Mouse (Mus musculus) frontal cortex, adult (tissue): ENCODE results near the gene Mst1.
A peak's percentile ranks its signal among the peaks of the same experiment; 100 is the strongest.

Experiments used
- ATAC-seq: cut with Nextera tagmentation; 2 replicates; pipeline ENCODE4 v1.9.2; 2017; ENCODE audit warnings: mild to moderate bottlenecking, moderate library complexity, mixed read lengths; ENCODE audit not compliant: low TSS enrichment

Gene Mst1

DNA sequence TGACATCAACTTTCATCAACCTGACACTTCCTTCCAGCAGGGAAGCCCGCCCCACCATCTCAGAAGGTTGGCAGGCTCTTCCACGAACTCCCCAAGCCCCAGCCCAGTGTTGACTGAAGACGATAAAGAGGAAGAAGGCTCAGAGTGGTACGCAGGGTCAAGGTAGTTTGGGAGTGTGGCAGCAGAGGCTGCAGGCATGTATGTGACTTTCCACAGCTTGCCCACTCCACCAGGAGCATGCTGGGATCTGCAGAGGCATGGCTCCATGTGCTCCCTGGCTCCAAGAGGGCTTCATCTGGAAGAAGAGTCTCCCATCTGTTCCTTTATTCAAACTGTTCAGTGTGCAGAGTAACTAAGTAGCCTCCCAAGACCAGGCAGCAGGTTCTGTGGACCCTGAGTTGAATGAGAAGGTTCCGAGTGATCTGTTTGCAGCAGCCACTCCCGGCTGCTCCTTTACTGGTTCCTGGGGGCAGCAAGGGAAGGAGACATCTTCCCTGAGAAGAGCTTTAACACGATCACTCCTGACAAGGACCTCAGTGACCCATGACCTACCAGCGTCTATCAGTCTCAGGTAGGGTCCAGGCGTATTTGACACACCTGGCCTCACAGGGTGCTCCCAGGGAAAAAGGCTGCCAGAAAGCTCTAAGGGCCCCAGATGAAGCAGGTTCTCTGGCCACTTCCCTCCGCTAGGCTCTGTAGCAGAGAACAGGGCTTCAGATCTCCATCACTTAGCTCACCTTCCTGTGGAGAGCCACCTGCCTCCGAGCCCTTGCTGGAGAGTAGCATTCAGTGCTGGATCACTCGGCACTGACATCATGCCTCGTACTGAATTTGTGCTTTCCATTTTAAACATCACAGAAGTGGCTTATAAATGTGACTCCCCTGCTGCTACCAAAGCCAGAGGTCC is 49.1 kb downstream of the Mst1 start:
- peak; percentile 21; the same call in 1 of the 2 replicates for ATAC-seq

DNA sequence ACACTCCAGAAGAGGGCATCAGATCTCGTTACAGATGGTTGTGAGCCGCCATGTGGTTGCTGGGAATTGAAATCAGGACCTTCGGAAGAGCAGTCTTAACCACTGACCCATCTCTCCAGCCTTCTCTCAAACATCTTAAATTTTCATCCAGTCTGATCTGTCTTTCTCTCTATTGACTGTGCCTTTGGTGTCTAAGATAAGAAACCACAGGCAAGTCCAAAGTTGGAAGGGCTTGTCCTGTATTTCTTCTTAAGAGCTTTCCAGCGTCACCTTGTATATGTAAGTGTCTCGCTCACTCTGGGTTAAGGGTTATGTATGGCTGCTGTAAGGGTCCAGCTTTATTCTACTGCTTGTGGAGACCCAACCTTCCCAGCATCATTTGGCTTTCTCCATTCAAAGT is 51.3 kb downstream of the Mst1 start:
- ATAC-seq, result no peak

DNA sequence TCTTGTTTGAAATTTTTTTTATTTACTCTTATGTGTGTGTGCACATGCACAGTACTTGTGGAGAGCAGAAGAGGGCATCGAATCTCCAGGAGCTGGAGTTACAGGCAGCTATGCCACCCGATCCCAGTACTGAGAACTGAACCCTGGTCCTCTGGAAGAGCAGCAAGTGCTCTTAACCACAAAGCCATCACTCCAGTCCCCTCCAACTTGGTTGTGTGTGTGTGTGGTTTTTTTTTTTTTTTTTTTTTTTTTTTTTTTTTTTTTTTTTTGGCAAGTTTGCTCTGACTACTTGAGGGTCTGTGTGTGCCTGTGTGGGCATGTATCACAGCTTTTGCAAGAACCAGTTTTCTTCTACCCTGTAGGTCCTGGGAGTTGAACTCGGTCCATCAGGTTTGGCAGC is 52.1 kb downstream of the Mst1 start:
- no peak for ATAC-seq

DNA sequence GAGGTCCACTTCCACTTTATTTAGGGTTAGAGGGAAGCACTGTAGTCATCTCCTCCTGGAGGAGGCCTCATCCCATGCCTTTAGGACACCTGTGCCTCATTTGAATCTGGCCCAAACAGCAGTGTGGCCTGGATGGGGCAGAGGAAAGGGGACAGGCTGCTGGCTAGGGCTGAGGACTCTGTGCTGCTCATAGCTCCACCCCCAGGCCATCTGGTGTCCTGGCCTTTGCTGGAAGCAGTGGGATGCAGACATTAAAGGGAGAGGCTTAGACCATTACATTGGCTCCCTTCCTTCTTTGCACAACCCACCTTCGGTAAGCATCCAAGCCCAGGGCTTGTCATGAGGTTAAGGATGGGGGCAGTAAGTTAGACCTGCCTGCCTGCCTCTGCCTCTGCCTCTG is 53.2 kb downstream of the Mst1 start:
- ATAC-seq, result no peak
